Mouse (Mus musculus) heart, postnatal 14 days (tissue): ENCODE results near the gene Abhd8. TPM values are rescaled to one million over a fixed set of nuclear protein-coding genes. Genes with fewer than 3 reads are reported as not detected.
"Not testable (repeated sequence)": the region's sequence is repeated elsewhere in the genome, so short reads cannot be mapped to it uniquely, and the experiment has no call there.

ENCODE experiments used
- DNase-seq, 2 experiments: peaks; one replicate each; pipeline ENCODE4 v3.0.0; 2021 to 2022
- intact Hi-C: fragments of 180-260 bp; cut with DNase I; formaldehyde crosslinking; loops from one replicate; pipeline ENCODE4 v1.15.1; 2025
- total RNA-seq, 2 experiments: library from RNA; stranded (reverse); gene quantifications; 2 replicates each; pipeline ENCODE4 v1.2.3; 2021

The Abhd8 gene
- total RNA-seq, 2 experiments from 2014 or later = 29.1 to 31.9 TPM

GRCm38 (mm10) chr8:71464513-71465500 is 1.4 kb upstream of the Abhd8 start, which contains the start of gene Mrpl34:
Gene Mrpl34, plus strand, starts transcription at chr8:71464959.
- intact Hi-C loops = loop anchor here (5.0 kb wide), 3 partner anchors 83 to 193 kb away; partner anchors contain the start of genes Haus8, Myo9b, Nr2f6 and Use1
- peak; percentile 97 to 98 for DNase-seq

GRCm38 (mm10) chr8:71462786-71463185 is 669 bp downstream of the Abhd8 start:
- DNase-seq = peak; percentile 45 to 54
- intact Hi-C loops = loop anchor here (2.0 to 5.0 kb wide), 4 partner anchors 20 to 190 kb away; partner anchors contain the start of genes Haus8, Myo9b, Nr2f6 and Use1

GRCm38 (mm10) chr8:71462191-71462590 is 1.3 kb downstream of the Abhd8 start:
- intact Hi-C loops = loop anchor here (2.0 to 5.0 kb wide), 4 partner anchors 19 to 190 kb away; partner anchors contain the start of genes Haus8, Myo9b, Nr2f6 and Use1
- no peak for DNase-seq

- no peak for DNase-seq
- intact Hi-C loops = loop anchor here (5.0 kb wide), 3 partner anchors 79 to 189 kb away; partner anchors contain the start of genes Haus8, Myo9b, Nr2f6 and Use1
These were observed 2.2 kb downstream of the Abhd8 start for GRCm38 (mm10) chr8:71461152-71461840.

- no peak for DNase-seq
- intact Hi-C loops = loop anchor here (5.0 kb wide), 3 partner anchors 78 to 188 kb away; partner anchors contain the start of genes Haus8, Myo9b, Nr2f6 and Use1
These were observed 2.7 kb downstream of the Abhd8 start for GRCm38 (mm10) chr8:71460716-71461115.

GRCm38 (mm10) chr8:71457659-71458270 is 5.7 kb downstream of the Abhd8 start:
- intact Hi-C loops = no loop called here
- DNase-seq = no peak

GRCm38 (mm10) chr8:71456906-71457305 is 6.5 kb downstream of the Abhd8 start:
- DNase-seq = no peak
- intact Hi-C loops = no loop called here

GRCm38 (mm10) chr8:71454668-71455067 is 8.8 kb downstream of the Abhd8 start:
- no peak for DNase-seq
- intact Hi-C loops = no loop called here

GRCm38 (mm10) chr8:71452669-71453068 is 10.8 kb downstream of the Abhd8 start:
- intact Hi-C loops = no loop called here

GRCm38 (mm10) chr8:71451777-71452176 is 11.7 kb downstream of the Abhd8 start:
- intact Hi-C loops = no loop called here
- no peak for DNase-seq

More at GRCm38 (mm10) chr8:71452669-71453068, 10.8 kb downstream of the Abhd8 start:
- DNase-seq = no peak

GRCm38 (mm10) chr8:71451337-71451736 is 12.1 kb downstream of the Abhd8 start:
- no peak for DNase-seq
- intact Hi-C loops = no loop called here

GRCm38 (mm10) chr8:71445096-71445495 is 18.4 kb downstream of the Abhd8 start:
- intact Hi-C loops = no loop called here
- DNase-seq = no peak

- DNase-seq = peak; percentile 62 to 73
These were observed 22.1 kb downstream of the Abhd8 start for GRCm38 (mm10) chr8:71441404-71441803.

GRCm38 (mm10) chr8:71437041-71437440 is 26.4 kb downstream of the Abhd8 start:
- intact Hi-C loops = no loop called here
- no peak for DNase-seq

More at GRCm38 (mm10) chr8:71441404-71441803, 22.1 kb downstream of the Abhd8 start:
- intact Hi-C loops = loop anchor here (1.0 to 5.0 kb wide), 3 partner anchors 80 to 221 kb away; partner anchors contain the start of gene Fam129c

- intact Hi-C loops, DNase-seq: not testable (repeated sequence)
These were observed 30.5 kb downstream of the Abhd8 start for GRCm38 (mm10) chr8:71432935-71433334.

GRCm38 (mm10) chr8:71422121-71422520 is 41.3 kb downstream of the Abhd8 start:
- DNase-seq = no peak
- intact Hi-C loops = no loop called here

GRCm38 (mm10) chr8:71411535-71412273 is 51.8 kb downstream of the Abhd8 start:
- intact Hi-C loops = no loop called here
- DNase-seq = no peak

GRCm38 (mm10) chr8:71408231-71408630 is 55.2 kb downstream of the Abhd8 start:
- intact Hi-C loops = loop anchor here (5.0 kb wide), 1 partner anchor 181 kb away; no protein-coding TSS in a partner anchor
- DNase-seq = no peak

GRCm38 (mm10) chr8:71407441-71407840 is 56.0 kb downstream of the Abhd8 start:
- DNase-seq = no peak
- intact Hi-C loops = loop anchor here (2.0 to 5.0 kb wide), 2 partner anchors 67 to 180 kb away; no protein-coding TSS in a partner anchor
